Mouse (Mus musculus) adrenal gland, postnatal 36 days (tissue): ENCODE results near the gene Scrt2. TPM values are rescaled to one million over a fixed set of nuclear protein-coding genes. Genes with fewer than 3 reads are reported as not detected.

Experiments used
- DNase-seq, 2 experiments: peaks; one replicate each; pipeline ENCODE4 v3.0.0; 2021; ENCODE audit warnings: mixed read lengths in 1 of 2
- total RNA-seq, 2 experiments: library from RNA; stranded (reverse); gene quantifications; 2 replicates each; pipeline ENCODE4 v1.2.3; 2021

Scrt2 gene
- total RNA-seq, 2 experiments from 2014 or later: 0.13 to 1.1 TPM

DNA sequence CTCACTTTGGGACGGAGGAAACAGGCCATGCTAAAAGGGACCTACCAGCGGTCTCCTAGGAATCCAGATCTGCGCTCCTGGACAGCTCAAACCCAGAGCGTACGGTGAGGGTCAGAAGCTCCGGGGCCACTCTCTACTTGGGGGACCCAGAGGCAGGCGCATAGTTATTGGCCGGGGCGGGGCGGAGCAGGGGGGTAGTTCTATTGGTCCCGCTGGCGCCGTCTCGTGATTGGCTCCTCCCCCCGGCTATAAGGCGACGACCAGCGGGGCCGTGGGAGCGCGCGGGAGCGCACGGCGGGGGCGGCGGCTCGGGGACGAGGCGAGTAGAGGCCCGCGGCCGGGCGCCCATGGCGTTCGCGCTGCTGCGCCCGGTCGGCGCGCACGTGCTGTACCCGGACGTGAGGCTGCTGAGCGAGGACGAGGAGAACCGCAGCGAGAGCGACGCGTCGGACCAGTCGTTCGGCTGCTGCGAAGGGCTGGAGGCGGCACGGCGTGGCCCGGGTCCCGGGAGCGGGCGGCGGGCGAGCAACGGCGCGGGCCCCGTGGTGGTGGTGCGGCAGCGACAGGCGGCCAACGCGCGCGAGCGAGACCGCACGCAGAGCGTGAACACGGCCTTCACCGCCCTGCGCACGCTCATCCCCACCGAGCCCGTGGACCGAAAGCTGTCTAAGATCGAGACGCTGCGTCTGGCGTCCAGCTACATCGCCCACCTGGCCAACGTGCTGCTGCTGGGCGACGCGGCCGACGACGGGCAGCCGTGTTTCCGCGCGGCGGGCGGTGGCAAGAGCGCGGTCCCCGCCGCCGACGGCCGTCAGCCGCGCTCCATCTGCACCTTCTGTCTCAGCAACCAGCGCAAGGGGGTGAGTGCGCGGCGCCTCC is 62.2 kb downstream of the Scrt2 start, which contains the start of gene Tcf15:
Gene Tcf15 (plus strand): TSS at position 283 of the 879 bp plus-strand sequence.
- DNase-seq: peak; percentile 82 to 83

DNA sequence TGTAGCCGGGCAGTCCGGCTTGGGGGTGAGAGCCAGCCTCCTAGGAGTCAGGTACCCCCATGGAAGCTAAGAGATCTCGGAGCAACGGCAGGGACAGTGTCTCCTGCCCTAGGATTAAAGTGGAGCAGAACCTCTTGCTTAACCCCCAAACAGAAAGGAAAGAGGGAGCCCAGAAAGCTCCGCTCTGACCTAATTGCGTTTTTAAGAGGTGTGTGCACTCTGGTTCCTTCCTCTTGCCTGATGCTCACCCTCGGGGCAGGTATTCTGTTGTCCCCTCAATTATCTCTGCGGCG is 62.8 kb downstream of the Scrt2 start:
- no peak for DNase-seq

DNA sequence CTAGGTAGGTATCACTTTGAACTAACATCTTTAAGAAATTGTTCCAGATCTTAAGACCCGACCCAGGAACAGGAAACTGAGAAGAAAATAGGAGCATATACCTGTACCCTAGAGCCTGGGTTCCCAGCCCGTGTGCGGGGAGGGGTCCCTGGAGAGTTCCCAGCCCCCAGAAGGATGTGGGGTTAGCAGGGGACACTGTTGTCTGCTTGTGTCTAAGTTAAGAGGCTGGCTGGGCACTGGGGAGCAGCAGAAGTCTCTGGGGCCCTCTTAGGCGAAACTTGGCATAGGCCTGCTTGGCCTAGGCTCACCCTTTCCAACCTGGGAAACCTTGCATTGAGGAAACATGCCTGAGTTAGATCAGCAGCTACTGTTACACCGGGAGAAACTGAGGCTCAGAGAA is 63.2 kb downstream of the Scrt2 start:
- no peak for DNase-seq

Other genes starting within 250 kb of the Scrt2 start
- gene Rspo4, start 238.6 kb upstream of the Scrt2 start, total RNA-seq: under 1 TPM; 0.23 to 0.33 TPM
- 1 to 10 TPM in 1 of 2 experiments, under 1 TPM in 1; 0.33 to 1.2 TPM for gene Angpt4, start 170.3 kb upstream of the Scrt2 start, total RNA-seq
- 1 to 10 TPM; 8.5 to 9.6 TPM for gene Fam110a, start 101.3 kb upstream of the Scrt2 start, total RNA-seq
- gene Slc52a3, start 85.0 kb upstream of the Scrt2 start, total RNA-seq: 1 to 10 TPM; 2.1 to 3.6 TPM
- 100 to 1,000 TPM; 264 to 540 TPM for gene Srxn1, start 24.0 kb downstream of the Scrt2 start, total RNA-seq
- gene Tcf15, start 62.0 kb downstream of the Scrt2 start, total RNA-seq: 1 to 10 TPM; 4.4 to 4.7 TPM
- 100 to 1,000 TPM in 1 of 2 experiments, 10 to 100 TPM in 1; 97.8 to 105 TPM for gene Csnk2a1, start 145.3 kb downstream of the Scrt2 start, total RNA-seq
- 100 to 1,000 TPM; 125 to 135 TPM for gene Tbc1d20, start 212.3 kb downstream of the Scrt2 start, total RNA-seq